Comparison of ENCODE assay signal across 8 mouse cellular contexts in the genomic region with DNA sequence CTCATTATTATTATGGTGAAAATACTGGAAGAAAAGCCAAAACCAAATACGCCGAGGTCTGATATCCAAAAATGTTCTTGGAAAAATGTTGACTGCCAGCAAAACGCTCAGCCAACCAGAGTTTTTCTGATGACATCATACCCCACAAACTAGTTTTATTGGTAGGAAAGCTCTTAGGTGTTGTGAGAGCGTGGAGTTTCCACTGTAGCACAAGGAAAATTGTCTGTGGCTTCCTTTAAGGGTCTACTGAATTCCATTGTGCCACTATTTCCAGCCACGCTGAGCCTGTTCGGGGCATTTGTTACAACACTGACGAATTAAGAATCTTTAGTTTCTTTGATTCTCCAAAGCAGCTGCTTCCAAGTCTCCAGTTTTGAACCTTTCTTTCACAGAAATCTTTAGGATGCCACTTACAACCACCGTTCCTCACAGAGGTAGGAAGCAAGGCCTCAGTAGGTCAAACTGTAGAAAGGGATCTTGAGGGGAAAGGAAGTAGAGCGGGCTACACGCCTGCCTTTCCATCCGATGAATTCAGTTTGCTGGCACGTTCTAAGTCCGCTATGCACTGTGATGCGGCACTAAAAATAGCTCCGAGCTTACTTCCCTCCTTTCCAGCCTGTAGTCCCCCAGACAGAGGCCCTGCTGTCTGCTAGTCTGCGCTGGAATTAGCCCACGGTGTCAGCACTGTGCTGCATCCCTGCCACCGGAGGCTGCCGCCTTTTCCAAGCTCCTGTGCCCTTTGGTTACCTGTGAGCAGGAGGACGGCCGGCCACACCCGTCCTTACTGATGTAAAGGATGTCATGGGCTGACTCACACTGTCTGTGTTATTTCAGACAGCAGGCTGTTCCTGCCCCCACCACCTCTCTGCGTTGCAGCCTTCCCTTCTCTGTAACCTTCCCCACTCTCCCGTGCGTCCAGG.
A peak's percentile ranks its signal among the peaks of the same experiment; 100 is the strongest.
DNase-seq lines count a peak whose midpoint lies in the region; ATAC-seq and TF ChIP-seq lines count a peak whose summit lies in the region.

No protein-coding gene starts in this region.

- peak overlapping the region; percentile 55 for H3K27ac ChIP-seq in lung, embryonic 14.5 days (ENCODE audit: low read depth)
- no peak overlapping the region; the same call in 1 of the 2 replicates for H3K27ac ChIP-seq in forebrain, embryonic 14.5 days (ENCODE audit: low read depth, low read length)
- peak overlapping the region; percentile 83 for H3K27ac ChIP-seq in intestine, embryonic 14.5 days (ENCODE audit: low read depth)
- peak overlapping the region; percentile 79 for H3K27ac ChIP-seq in limb, embryonic 14.5 days (replicated peaks; ENCODE audit: low read depth, low read length)

- peak; percentile 75 for DNase-seq in lung, embryonic 14.5 days
- DNase-seq in lung, adult 2 months = no peak
- peak; percentile 46 for DNase-seq in forebrain, embryonic 14.5 days (ENCODE audit: low spot score)
- peak; percentile 74 for DNase-seq in intestine, embryonic 14.5 days (ENCODE audit: low spot score)
- peak; percentile 70 for DNase-seq in limb, embryonic 14.5 days (ENCODE audit: low spot score)
- peak; percentile 38 to 61 for DNase-seq in right cerebral cortex, adult 2 months (ENCODE audit: low spot score in 2 of 2)
- DNase-seq in ovary, postnatal 10 days (ENCODE audit: low spot score) = no peak
- DNase-seq in ovary, adult 18-20 months (ENCODE audit: low spot score) = no peak

- ATAC-seq in lung, embryonic 14.5 days (ENCODE audit: insufficient read depth) = peak; percentile 83
- peak; percentile 32; the same call in 1 of the 2 replicates for ATAC-seq in forebrain, embryonic 14.5 days
- peak; percentile 61 for ATAC-seq in intestine, embryonic 14.5 days (replicated peaks; ENCODE audit: low FRiP score, low TSS enrichment, low read depth)
- ATAC-seq in limb, embryonic 14.5 days (ENCODE audit: low FRiP score, low read depth) = peak; percentile 73

- no peaks in the 10 kb centered on the region for H3K9me3 ChIP-seq in lung, embryonic 14.5 days (ENCODE audit: low read depth, low read length)
- no peaks in the 10 kb centered on the region for H3K9me3 ChIP-seq in forebrain, embryonic 14.5 days (replicated peaks; ENCODE audit: control insufficient read depth, low read length)
- H3K9me3 ChIP-seq in intestine, embryonic 14.5 days (ENCODE audit: control insufficient read depth, low read length) = no peaks in the 10 kb centered on the region
- no peaks in the 10 kb centered on the region for H3K9me3 ChIP-seq in limb, embryonic 14.5 days (ENCODE audit: control insufficient read depth, low read length)

- H3K36me3 ChIP-seq in lung, embryonic 14.5 days (ENCODE audit: insufficient read depth) = no peaks in the 10 kb centered on the region
- no peaks in the 10 kb centered on the region for H3K36me3 ChIP-seq in forebrain, embryonic 14.5 days (ENCODE audit: control insufficient read depth, insufficient read depth, low read length)
- no peaks in the 10 kb centered on the region for H3K36me3 ChIP-seq in intestine, embryonic 14.5 days (ENCODE audit: control insufficient read depth, insufficient read depth, low read length)
- H3K36me3 ChIP-seq in limb, embryonic 14.5 days (ENCODE audit: control insufficient read depth, insufficient read depth, low read length) = no peaks in the 10 kb centered on the region

- no peaks in the 10 kb centered on the region for H3K27me3 ChIP-seq in lung, embryonic 14.5 days (ENCODE audit: insufficient read depth, low read length)
- no peaks in the 10 kb centered on the region for H3K27me3 ChIP-seq in forebrain, embryonic 14.5 days (replicated peaks; ENCODE audit: control insufficient read depth, insufficient read depth, low read length)
- no peaks in the 10 kb centered on the region for H3K27me3 ChIP-seq in intestine, embryonic 14.5 days (replicated peaks; ENCODE audit: control insufficient read depth, insufficient read depth, low read length)
- H3K27me3 ChIP-seq in limb, embryonic 14.5 days (ENCODE audit: control insufficient read depth, insufficient read depth, low read length) = no peaks in the 10 kb centered on the region

- WGBS in lung, embryonic 14.5 days = 28% methylated on average over 25 of the region's 25 CpGs
- 24% methylated on average over 25 of the region's 25 CpGs for WGBS in lung, adult 2 months
- 63% methylated on average over 25 of the region's 25 CpGs for WGBS in forebrain, embryonic 14.5 days
- 25% methylated on average over 25 of the region's 25 CpGs for WGBS in intestine, embryonic 14.5 days
- WGBS in limb, embryonic 14.5 days = 36% methylated on average over 25 of the region's 25 CpGs

- H3K4me2 ChIP-seq in lung, embryonic 14.5 days = peak overlapping the region; percentile 49
- H3K4me2 ChIP-seq in forebrain, embryonic 14.5 days (ENCODE audit: low read length) = no peak overlapping the region
- peak overlapping the region; percentile 30 for H3K4me2 ChIP-seq in intestine, embryonic 14.5 days (ENCODE audit: low read length)
- peak overlapping the region; percentile 31 for H3K4me2 ChIP-seq in limb, embryonic 14.5 days (replicated peaks; ENCODE audit: low read depth, low read length, severe bottlenecking)

- no peak overlapping the region; the same call in 1 of the 2 replicates for H3K9ac ChIP-seq in lung, embryonic 14.5 days
- H3K9ac ChIP-seq in forebrain, embryonic 14.5 days (ENCODE audit: low read length) = no peak overlapping the region
- H3K9ac ChIP-seq in intestine, embryonic 14.5 days (ENCODE audit: low read length) = no peak overlapping the region
- H3K9ac ChIP-seq in limb, embryonic 14.5 days (ENCODE audit: low read depth, low read length, severe bottlenecking) = no peak overlapping the region

- no peak for TF ChIP-seq POLR2A in lung, adult 2 months (IDR thresholded peaks at IDR 0.05; ENCODE audit: borderline replicate concordance, extremely low read depth, low read depth, low read length)
- no peak for TF ChIP-seq POLR2A in limb, embryonic 14.5 days (IDR thresholded peaks at IDR 0.05; ENCODE audit: borderline replicate concordance, extremely low read depth, insufficient read depth, insufficient read length)

- no peak overlapping the region for H3K4me3 ChIP-seq in lung, embryonic 14.5 days (ENCODE audit: low read depth, low read length)
- H3K4me3 ChIP-seq in lung, adult 2 months (replicated peaks; ENCODE audit: extremely low read depth, low read depth, low read length) = no peak overlapping the region
- H3K4me3 ChIP-seq in forebrain, embryonic 14.5 days (ENCODE audit: low read depth, low read length) = no peak overlapping the region
- H3K4me3 ChIP-seq in intestine, embryonic 14.5 days (ENCODE audit: low read depth, low read length) = no peak overlapping the region
- H3K4me3 ChIP-seq in limb, embryonic 14.5 days (replicated peaks; ENCODE audit: low read length) = no peak overlapping the region

- H3K4me1 ChIP-seq in lung, embryonic 14.5 days (ENCODE audit: insufficient read depth) = peaks cover 6% of the 10 kb centered on the region; the same call in 1 of the 2 replicates
- H3K4me1 ChIP-seq in lung, adult 2 months (ENCODE audit: control insufficient read depth, insufficient read depth, low read length) = no peaks in the 10 kb centered on the region
- 0 out of 2 replicates have a peak, but pooled peaks cover 2% of the 10 kb centered on the region for H3K4me1 ChIP-seq in forebrain, embryonic 14.5 days (ENCODE audit: control insufficient read depth, insufficient read depth, low read length)
- peaks cover 41% of the 10 kb centered on the region for H3K4me1 ChIP-seq in intestine, embryonic 14.5 days (replicated peaks; ENCODE audit: control insufficient read depth, insufficient read depth, low read length)
- H3K4me1 ChIP-seq in limb, embryonic 14.5 days (ENCODE audit: control insufficient read depth, insufficient read depth, low read length) = peaks cover 16% of the 10 kb centered on the region

- no peak for TF ChIP-seq CTCF in lung, embryonic 14.5 days (IDR thresholded peaks at IDR 0.05; ENCODE audit: low read depth)
- TF ChIP-seq CTCF in lung, adult 2 months (IDR thresholded peaks at IDR 0.05; ENCODE audit: insufficient read depth, low read length) = no peak

Comparison
In these comparisons a context has a peak if more than half of its experiments do, and no peak if none do; other contexts are left out.
1. DNase-seq: peak in lung, embryonic 14.5 days (single experiment), forebrain, embryonic 14.5 days (single experiment), intestine, embryonic 14.5 days (single experiment), limb, embryonic 14.5 days (single experiment) and right cerebral cortex, adult 2 months (2 of 2); none in lung, adult 2 months (single experiment), ovary, postnatal 10 days (single experiment) and ovary, adult 18-20 months (single experiment).
2. ATAC-seq: peak in every context shown above with its lines; median percentile 83 in lung, embryonic 14.5 days; 73 in limb, embryonic 14.5 days; 61 in intestine, embryonic 14.5 days; 32 in forebrain, embryonic 14.5 days.